Mouse (Mus musculus) layer of hippocampus, adult 8-10 months (tissue): Measurements from ENCODE around the gene Tcf3. TPM values are rescaled to one million over a fixed set of nuclear protein-coding genes. Genes with fewer than 3 reads are reported as not detected.
A peak's percentile ranks its signal among the peaks of the same experiment; 100 is the strongest.

ENCODE experiments used
- DNase-seq, 2 experiments: peaks; one replicate each; pipeline ENCODE4 v3.0.0; 2022; ENCODE audit warnings: low spot score in 2 of 2
- total RNA-seq, 4 experiments: library from RNA; stranded (reverse); gene quantifications; 2 replicates each; pipeline ENCODE4 v1.2.4; 2022

Gene Tcf3
- total RNA-seq, 4 experiments from 2014 or later = 29.5 to 33.9 (median 32.2) TPM

DNA sequence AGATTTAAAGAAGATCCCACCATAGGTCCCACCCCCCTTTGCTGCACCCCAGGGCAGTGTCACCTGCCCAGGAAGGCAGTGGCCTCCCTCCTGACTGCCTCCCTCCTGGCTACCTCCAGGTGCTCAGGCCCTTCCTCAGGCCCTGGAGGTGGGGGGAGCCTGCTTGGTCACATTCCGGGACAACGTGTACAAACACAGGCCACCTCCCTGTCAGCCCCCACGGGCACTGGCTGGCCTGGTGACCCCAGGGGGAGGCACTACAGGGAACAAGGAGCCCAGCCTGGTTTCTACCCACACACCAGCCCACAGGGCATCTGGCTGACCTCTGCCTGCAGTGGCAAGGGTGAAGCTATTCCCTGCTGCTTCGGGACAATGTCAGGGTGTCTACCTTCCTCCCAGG is 4.5 kb upstream of the Tcf3 start:
- no peak for DNase-seq

DNA sequence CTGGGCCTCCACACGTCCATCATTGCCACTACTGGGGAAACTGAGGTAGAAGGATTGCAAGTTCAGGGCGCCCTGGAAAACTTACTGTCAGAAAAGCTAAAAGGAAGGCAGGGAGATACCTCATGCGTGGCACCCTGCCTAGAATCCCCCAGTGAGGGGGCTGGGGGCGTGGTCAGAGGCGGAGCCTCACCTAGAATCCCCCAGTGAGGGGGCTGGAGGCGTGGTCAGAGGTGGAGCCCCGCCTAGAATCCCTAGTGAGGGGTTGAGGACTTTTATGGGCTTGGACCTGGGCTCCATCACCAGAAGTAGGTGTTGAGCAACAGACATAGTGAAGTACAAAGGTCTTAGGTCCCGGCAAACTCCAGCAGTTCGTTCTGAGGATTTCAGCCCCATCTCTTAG is 2.8 kb upstream of the Tcf3 start:
- DNase-seq = no peak

DNA sequence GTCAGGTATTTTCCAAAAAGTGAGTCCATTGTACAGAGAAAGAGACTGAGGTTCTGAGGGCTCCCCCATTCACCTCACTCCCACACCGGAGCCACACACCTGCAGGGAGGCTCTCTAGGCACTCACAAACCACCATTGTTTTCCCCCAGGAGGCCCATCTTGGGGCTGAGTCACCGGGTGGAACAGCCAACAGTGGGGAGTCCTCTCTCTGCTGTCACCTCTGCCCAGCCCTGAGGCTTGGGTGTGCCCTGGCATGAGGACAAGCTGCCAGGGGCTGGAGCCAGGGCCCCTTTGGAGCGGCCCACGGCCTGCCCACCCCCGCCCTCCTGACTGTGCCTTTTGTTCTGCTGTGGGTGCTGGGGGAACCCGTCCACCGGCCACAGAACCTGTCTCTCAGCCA is 2.3 kb upstream of the Tcf3 start:
- DNase-seq = no peak

DNA sequence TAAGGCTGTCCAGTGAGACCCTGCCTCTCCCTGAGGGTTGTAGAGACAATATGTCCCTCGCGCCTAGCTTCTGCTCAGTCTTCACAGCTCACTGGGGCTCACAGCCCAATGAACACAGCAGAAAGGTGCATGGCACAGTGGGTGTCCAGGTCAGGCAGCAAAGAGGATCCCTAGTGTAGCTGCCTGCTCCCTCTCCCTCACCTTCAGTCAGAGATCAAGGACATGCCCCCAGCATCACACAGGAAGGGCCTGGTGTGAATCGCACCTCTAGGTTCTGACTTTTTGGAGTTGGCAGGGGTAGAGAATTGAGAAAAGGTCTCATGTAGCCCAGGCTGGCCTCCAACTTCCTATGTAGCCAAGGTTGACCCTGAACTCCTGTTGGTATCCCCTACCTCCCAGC is 1.4 kb upstream of the Tcf3 start:
- no peak for DNase-seq

DNA sequence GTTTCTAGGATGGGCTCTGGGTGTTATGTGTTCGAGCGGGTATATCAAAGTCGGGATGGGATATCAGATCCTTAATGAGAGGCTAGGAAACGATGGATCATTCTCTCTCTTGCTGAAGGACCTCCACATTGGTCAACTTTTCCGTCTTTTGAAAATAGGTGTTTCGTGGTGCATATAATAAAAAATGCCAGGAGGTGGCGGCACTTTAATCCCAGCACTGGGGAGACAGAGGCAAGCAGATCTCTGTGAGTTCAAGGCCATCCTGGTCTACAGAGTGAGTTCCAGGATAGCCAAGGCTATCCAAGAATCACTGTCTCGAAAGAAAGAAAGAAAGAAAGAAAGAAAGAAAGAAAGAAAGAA is 766 bp upstream of the Tcf3 start:
- no peak for DNase-seq

DNA sequence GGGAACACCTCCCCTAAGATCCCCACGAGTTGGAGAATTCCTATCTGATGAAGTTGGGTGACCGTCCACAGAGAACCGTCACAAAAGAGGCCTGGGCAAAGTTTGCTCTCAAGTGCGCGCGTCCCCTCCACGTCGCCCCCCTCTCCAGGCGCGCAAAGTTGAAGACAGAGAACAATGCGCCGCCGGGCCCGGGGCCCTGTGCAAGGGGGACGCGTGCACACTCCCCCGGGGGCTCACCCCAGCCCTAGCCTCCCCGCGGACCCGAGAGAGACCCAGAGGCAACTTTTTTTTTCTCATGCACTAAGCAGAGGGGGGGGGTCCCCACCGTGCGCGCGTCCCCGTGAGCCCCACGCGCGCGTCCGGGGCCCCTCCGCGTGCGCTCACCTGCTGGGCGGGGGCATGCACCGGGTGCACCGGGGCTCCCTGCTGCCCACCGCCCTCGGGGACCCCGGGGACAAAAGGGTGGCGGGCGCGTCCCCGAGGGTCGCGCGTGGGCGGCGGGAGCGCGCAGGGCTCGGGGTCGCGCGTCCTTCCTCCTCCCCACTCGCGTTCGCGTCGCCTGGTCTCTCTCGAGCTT is 423 bp downstream of the Tcf3 start:
- no peak for DNase-seq

DNA sequence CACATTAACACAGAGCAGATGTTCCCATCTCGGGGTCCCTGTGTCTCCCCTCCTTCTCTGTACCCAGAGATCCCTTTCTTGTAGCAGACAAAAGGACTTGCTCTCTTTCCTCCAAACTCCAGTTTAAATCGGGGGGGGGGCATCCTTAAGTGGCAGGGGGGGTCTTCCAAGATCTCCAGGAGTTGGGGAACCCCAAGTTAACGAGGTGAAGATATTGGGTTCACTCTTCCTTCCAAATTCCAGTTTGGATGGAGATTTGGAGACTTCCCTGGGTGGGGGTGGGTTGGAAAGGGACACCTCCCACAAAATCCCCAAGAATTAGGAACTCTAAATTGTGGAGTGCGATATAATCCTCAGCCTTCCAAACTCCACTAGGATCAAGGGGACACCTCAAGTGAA is 1.1 kb downstream of the Tcf3 start:
- no peak for DNase-seq

DNA sequence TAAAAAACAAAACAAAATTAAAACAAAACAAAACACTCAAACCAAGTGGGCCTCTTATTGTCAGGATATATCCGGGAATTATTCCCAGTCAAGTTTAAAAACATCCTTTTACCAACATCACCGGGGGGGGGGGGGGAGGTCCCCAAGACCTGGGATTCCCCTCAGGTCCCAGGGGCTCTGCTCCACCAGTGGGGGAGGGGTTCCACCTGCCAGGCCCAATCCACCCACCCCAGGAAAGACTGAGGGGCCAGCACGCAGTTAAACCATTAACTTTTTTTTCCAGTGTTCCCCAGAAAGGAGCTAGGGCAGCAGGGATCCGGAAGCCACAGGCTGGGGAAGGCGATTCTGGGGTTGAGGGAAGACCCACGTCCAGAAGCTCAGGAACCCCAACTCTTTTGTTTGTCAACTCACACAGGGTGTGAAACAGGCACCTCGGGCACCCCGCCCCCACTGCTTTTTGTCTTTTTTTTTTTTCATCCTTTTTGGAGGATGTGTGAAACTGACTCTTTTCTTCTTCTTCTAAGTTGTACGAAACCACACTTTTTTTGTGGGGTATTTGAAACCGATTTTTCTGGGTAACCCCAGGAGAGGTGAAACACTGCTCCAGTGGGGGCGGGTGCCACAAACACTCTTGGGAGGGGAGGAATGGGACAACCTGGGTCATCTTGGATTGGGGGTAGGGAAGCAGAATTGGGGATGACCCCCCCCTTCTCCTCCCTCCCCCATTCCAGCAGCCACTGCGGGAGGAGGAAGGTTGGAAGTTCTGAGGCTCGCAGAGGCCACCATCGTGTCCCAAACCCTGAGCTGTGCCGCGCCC is 1.7 kb downstream of the Tcf3 start:
- no peak for DNase-seq

DNA sequence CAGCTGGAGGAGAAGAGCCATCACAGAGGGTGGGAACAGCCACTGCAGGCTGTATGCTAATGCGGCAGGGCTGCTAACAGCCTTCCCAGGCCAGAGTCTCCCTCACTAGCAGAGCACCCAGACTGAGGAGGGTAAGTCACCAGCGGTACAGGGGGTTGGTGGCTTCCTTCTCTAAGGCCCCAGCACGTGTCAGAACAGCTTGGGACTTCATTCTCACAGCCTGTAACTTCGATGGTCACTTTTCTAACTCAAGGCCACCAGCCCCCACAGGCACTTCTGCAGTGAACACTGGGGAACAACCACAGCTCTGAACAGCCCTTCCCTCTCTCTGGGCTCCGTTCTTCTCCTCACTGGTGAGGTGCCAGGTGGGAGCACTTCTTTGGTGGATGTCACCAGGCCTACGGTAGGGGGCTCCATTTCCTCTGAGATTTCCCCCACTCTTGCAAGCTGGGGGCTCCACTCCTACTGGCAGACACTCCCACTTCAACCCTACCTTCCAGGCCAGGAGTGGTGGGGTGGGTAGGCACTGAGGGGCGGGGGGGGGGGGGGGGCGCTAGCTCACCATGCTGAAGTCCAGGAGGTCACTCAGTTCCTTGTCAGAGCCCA is 3.0 kb downstream of the Tcf3 start:
- no peak for DNase-seq

DNA sequence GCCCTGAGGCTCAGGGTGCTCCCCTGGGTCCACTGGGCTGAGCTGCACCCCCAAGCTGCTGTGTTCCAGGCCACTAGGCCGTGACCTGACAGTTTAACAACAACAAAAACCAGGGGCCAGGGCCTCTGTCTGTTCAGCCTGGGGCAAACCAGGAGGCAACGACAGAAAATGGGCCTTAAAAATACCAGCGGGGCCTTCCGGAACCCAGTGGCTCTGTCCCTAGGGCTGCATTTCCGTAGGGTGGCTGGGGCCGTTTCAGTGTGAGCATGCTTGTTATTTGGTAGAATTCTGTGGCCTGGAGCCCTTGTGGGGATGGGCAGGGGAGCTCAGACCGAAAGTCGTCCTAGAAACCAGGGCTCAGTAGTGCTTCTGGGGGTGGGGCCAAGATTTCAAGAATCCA is 3.6 kb downstream of the Tcf3 start:
- no peak for DNase-seq

DNA sequence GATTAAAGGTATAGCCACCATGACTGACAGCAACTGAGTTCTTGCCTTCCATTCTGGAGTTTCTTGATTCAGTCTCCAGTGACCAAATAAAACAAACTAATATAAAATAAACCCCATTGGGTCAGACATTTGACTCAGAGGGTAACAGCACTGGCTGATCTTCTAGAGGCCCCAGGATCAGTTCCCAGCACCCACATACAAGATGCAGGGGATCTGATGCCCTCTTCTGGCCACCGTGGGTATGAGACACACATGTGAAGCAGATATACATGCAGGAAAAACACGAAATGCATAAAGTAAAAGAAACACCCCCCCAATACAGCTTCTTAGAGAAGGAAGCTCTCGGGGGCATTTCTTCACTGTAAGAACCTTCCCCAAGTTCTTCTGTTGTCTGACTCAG is 8.4 kb downstream of the Tcf3 start:
- no peak for DNase-seq

DNA sequence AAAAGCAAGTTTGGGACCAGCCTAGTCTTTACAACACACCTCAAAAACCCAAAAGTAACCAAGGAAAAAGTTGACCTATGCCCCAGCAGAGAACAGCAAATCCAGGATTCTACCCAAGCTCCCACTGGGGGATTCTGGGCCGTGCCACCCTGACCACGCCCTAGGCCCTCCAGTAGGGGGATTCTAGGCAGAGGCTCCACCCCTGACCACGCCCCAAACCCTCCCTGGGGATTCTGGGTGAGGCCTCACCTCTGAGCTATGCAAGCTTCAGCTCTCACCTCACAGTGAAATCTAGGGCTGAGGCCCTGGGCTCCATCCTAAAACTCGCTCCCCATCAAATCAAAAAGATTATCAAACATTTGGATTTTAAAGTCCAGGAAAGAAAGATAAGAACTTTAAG is 9.9 kb downstream of the Tcf3 start:
- no peak for DNase-seq

DNA sequence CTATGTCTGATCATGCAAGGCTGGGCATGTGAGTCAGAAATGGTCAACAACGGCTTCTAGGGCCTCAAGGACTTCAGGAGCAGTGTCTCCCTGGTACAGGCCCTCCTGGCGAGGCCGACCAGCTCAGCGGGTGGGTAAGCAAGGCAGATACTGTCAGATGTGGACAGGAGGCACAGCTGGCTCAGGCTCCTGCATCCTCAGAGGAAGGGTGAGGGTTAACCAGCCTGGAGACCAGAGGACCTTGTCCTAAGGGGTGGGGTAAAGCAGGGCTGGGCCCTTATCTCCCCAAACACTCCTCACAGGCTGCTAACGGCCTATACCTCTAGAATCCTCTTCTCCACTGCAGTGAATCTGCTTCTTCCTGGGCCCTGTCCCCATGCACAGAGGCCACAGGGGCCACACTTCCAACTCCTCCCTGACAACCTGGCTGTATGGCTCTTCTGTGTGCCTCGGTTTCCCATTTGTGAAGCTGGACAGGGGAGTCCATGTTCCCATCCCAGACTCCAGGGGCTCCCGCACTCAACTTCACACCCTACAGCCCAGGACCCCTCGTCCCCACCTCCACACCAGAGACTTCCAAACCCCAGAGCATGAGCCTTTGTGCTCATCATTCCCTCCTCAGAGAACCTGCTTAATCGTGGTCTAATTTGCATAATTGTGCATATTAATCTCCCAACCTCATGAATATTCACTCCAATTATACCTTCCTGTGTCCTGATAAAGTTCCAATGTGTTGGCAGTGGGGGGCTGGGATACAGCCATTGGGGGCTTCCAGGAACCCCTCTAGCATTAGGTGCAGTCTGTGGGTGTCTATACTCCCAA is 11.6 kb downstream of the Tcf3 start:
- DNase-seq = no peak

DNA sequence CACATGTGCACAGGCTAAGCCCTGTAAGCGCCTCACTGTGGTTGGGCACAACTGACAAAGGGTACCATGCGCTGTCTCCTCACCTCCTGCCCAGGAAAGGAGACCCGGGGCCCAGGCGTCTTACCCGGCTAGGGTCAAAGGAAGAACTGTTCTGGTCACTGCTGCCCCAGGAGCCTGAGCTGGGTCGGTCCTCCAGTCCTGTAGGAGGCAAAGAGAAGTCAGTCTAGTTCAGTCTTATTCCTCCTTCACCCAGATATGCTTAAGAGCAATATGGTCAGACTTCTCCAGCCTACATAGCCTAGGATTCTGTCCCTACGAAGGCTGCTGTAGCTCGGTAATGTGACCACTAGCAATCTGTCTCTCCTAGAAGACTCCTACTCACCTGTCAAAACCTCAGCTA is 12.2 kb downstream of the Tcf3 start:
- no peak for DNase-seq

DNA sequence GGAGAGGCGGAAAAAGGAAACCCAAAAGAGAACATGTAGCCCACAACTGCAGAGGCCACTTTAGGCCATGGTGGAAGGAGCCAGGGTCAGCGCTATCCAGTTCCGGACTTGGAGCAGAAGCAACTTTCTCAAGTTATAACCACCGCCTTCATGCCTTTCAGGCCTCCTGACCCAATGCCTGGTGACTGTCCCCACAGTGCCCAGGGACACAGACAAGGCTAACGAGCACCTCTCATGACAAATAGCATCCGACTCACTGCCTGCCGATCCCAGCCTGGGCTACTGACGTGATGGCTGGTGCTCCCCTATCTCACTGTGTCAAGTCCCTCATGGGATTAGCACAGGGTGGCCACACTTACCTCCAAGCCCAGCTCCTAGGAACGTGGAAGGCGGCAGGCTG is 12.7 kb downstream of the Tcf3 start:
- DNase-seq = no peak

DNA sequence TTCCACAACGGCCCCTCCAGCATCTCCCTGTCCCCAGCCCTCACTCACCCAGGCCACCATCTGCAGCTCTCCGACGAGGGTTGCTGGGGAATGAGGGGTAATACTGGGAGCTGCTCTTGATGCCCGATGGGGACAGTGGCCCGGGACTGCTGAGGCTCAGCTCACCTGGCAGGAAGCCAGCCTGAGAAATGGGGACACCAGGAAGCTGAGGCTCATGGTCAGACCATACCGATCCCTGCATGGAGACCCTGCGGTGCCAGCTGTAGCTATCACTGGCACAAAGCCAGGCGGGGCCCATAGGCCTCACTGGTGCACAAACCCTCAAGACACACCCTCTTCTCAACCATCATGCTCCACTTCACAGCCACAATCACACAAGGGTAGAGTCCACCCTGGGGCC is 14.0 kb downstream of the Tcf3 start:
- DNase-seq = no peak

DNA sequence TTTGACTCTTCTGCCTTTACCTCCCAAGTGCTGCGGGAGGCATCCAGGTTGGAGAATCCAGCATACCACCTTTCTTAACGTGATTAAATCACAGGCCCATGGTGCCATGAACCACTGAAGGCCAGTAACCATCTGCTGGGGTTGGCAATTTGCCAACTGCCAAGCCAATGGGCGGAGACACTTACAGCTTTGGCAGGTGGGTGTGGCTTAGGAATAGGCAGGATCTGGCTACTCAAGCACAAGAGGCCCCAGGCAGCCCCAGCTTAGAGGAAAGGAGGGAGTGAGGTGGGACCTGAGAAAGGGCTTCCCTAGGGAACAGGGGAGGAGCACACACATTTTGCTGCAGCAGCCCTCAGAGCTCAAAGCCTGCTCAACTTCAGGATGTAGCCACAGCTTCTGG is 15.1 kb downstream of the Tcf3 start:
- no peak for DNase-seq

DNA sequence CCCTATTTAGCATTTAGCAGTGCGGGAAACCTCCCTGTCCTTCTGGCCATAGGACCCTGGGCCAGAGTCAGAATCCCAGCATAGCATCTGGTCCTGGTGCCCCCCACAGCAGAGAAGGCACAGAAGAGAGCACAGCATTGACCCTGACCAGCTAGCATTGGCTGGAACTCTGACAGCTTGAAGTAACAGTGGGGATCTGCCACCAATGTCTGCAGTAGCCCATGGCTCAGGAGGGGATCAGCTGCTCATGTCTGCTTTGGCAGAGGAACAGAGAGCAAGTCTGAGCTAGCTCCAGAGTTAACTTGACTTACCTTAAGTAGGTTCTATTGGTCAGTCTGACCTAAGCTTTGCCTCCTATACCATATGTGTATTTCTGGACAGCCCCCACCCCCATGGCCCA is 15.6 kb downstream of the Tcf3 start:
- no peak for DNase-seq

DNA sequence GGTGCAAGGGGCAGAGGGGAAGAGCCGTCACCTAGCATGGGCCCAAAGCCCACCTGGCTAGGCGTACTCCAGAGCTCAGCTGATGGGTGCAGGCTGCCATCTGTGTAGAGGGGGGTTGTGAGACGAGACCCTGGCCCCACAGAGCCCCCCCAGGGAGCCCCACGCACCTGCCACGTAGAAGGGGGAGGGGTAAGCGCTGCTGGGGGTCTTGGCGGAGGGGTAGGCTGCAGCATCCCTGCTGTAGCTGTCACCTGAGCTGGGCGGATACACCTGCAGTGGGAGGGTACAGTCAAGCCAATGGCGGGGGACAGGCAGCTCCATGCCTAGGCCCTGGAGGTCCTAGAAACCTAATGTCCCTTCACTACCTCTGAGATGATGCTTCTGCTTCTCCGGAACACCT is 16.1 kb downstream of the Tcf3 start:
- DNase-seq = no peak

DNA sequence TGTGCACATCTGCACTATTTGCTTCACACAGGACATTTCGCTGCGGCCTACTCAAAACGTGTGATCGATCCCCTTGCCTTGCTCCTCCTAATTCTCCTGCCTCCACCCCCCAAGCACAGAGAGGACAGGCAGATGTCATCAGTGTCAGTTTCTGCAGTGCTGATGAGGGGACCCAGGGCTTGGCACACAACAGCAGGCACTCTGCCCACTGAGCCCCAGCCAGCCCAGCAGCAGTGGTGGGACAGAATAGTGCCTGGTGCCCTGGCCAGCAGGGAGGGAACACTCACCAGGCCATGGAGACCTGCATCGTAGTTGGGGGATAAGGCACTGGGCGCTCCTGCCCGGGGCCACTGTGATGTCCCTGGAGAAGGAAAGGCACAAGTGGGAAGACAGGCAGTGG is 17.9 kb downstream of the Tcf3 start:
- DNase-seq = no peak

DNA sequence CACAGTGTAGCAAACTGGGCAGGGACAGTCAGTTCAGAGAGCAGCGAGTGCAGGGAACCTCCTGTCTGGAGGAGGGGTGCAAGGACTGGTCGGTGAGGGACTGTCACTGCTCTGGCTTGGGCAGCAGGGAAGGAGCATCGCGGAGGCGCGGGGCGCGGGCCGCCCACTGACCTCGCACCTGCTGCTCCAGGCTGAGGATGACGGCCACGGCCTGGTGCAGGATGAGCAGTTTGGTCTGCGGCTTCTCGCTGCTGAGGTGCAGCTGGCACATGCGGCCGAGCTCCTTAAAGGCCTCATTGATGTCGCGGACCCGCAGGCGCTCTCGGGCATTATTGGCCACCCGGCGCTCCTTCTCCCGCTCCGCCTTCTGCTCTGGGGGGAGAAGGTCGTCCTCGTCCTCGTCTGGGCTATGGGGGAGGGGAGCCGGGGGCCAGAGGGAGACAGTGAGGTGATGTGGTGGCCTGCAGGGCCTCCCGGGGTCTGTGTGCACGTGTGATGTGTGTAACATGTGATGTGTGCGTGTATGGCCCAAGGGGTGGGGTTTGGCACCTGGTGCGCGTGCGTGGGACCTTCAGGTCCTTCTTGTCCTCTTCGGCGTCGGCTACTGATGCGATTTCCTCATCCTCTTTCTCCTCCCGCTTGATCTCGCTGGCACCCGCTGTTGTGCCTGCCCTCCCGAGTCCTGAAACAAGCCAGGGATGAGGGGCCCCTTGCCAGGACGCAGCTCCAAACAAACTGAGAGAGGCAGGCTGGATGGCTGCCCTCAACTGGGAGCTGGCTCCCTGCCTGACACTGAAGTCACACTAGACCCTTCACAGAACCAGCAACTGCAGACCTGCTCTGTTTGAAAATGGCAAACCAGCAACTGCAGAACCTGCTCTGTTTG is 20.5 kb downstream of the Tcf3 start:
- peak; percentile 84 to 87 for DNase-seq
